Mouse (Mus musculus) layer of hippocampus, adult 2 months (tissue): ENCODE measurements around the gene Myh10. TPM values are rescaled to one million over a fixed set of nuclear protein-coding genes. Genes with fewer than 3 reads are reported as not detected.

Experiments
- DNase-seq, 2 experiments: peaks; one replicate each; pipeline ENCODE4 v3.0.0; 2022; ENCODE audit warnings: low spot score in 2 of 2
- H3K27ac ChIP-seq: fragments of 200-600 bp; 2 replicates; pipeline ENCODE4 v1.8.1; 2022
- H3K4me3 ChIP-seq: fragments of 200-600 bp; 2 replicates; pipeline ENCODE4 v1.8.1; 2022; ENCODE audit warnings: mild to moderate bottlenecking
- CTCF ChIP-seq: fragments of 200-600 bp; conservative IDR thresholded peaks from 2 replicates; pipeline ENCODE4 v1.8.1; 2022; ENCODE audit warnings: antibody characterized with exemption, mild to moderate bottlenecking, moderate library complexity
- total RNA-seq, 2 experiments: library from RNA; stranded (reverse); gene quantifications; 2 replicates each; pipeline ENCODE4 v1.2.3; 2021

The Myh10 gene
- total RNA-seq, 2 experiments from 2014 or later: 139 to 147 TPM

GRCm38 (mm10) chr11:68742658-68743057 is 51.3 kb downstream of the Myh10 start:
- no peak overlapping the region for H3K27ac ChIP-seq
- DNase-seq: no peak
- no peak overlapping the region for H3K4me3 ChIP-seq
- no peak for TF ChIP-seq CTCF

GRCm38 (mm10) chr11:68744150-68744549 is 52.8 kb downstream of the Myh10 start:
- 0 out of 2 replicates have a peak overlapping the region, but pooled peaks have one; percentile 24 for H3K27ac ChIP-seq
- DNase-seq: no peak
- no peak overlapping the region for H3K4me3 ChIP-seq
- TF ChIP-seq CTCF: no peak

GRCm38 (mm10) chr11:68745374-68746200 is 54.2 kb downstream of the Myh10 start:
- Histone ChIP-seq H3K27ac (peak overlapping the region; percentile 57), H3K4me3 (no peak overlapping the region)
- DNase-seq: peak in 1 of 2 experiments; percentile 32
- TF ChIP-seq CTCF: no peak

- H3K4me3 ChIP-seq: no peak overlapping the region
- no peak overlapping the region for H3K27ac ChIP-seq
- no peak for TF ChIP-seq CTCF
- DNase-seq: no peak
Observed at GRCm38 (mm10) chr11:68748121-68748520, 56.8 kb downstream of the Myh10 start.

GRCm38 (mm10) chr11:68750206-68750605 is 58.8 kb downstream of the Myh10 start:
- TF ChIP-seq CTCF: no peak
- no peak overlapping the region for H3K27ac ChIP-seq
- no peak for DNase-seq
- H3K4me3 ChIP-seq: no peak overlapping the region

GRCm38 (mm10) chr11:68750938-68751337 is 59.6 kb downstream of the Myh10 start:
- Histone ChIP-seq H3K4me3 (no peak overlapping the region), H3K27ac (no peak overlapping the region)
- TF ChIP-seq CTCF: peak; percentile 64
- peak; percentile 42 to 48 for DNase-seq

GRCm38 (mm10) chr11:68754283-68754682 is 62.9 kb downstream of the Myh10 start:
- no peak for DNase-seq
- Histone ChIP-seq H3K27ac (no peak overlapping the region), H3K4me3 (no peak overlapping the region)
- TF ChIP-seq CTCF: no peak

GRCm38 (mm10) chr11:68756456-68757348 is 65.3 kb downstream of the Myh10 start:
- TF ChIP-seq CTCF: no peak
- Histone ChIP-seq H3K27ac (no peak overlapping the region), H3K4me3 (no peak overlapping the region)
- no peak for DNase-seq

- no peak for TF ChIP-seq CTCF
- no peak overlapping the region for H3K27ac ChIP-seq
Observed at GRCm38 (mm10) chr11:68759691-68760090, 68.3 kb downstream of the Myh10 start.

GRCm38 (mm10) chr11:68761155-68761554 is 69.8 kb downstream of the Myh10 start:
- no peak for TF ChIP-seq CTCF
- H3K4me3 ChIP-seq: no peak overlapping the region
- no peak for DNase-seq
- no peak overlapping the region for H3K27ac ChIP-seq

More at GRCm38 (mm10) chr11:68759691-68760090, 68.3 kb downstream of the Myh10 start:
- no peak overlapping the region for H3K4me3 ChIP-seq
- DNase-seq: no peak

GRCm38 (mm10) chr11:68761664-68762063 is 70.3 kb downstream of the Myh10 start:
- no peak overlapping the region for H3K4me3 ChIP-seq
- DNase-seq: no peak
- H3K27ac ChIP-seq: no peak overlapping the region
- no peak for TF ChIP-seq CTCF

- no peak for DNase-seq
- H3K4me3 ChIP-seq: no peak overlapping the region
- no peak overlapping the region for H3K27ac ChIP-seq
- no peak for TF ChIP-seq CTCF
Observed at GRCm38 (mm10) chr11:68764622-68765021, 73.3 kb downstream of the Myh10 start.
